ENCODE assay signal across 8 mouse cellular contexts in genomic region chr2:76449836-76450355, GRCm38 (mm10). TPM values are rescaled to one million over a fixed set of nuclear protein-coding genes. Genes with fewer than 3 reads are reported as not detected.
"Had no signal": no experiment of that assay in that cellular context is flagged by ENCODE, and none has a peak within 500 bp of the region (broad histone marks: within the 10 kb centered on the region; RNA-seq: fewer than 3 reads in every experiment).

No protein-coding gene starts in this region.

- DNase-seq: kidney, adult 8-10 months; kidney, postnatal 36 days; lung, adult 2 months; lung, postnatal 10 days; thymus, adult 18-20 months; thymus, postnatal 14 days had no signal

RNA-seq across cellular contexts. Expression of gene Osbpl6, which starts 43.6 kb away (rescaled TPM):
- total RNA-seq: monocyte, adult 5-6 weeks; neutrophil, adult 5-6 weeks had no signal
